ENCODE assay signal across 18 mouse cellular contexts in genomic region chr15:82268783-82269182, GRCm38 (mm10). TPM values are rescaled to one million over a fixed set of nuclear protein-coding genes. Genes with fewer than 3 reads are reported as not detected.
DNase-seq lines count a peak whose midpoint lies in the region; ATAC-seq and TF ChIP-seq lines count a peak whose summit lies in the region.
"Had no signal": no experiment of that assay in that cellular context is flagged by ENCODE, and none has a peak within 500 bp of the region (broad histone marks: within the 10 kb centered on the region; RNA-seq: fewer than 3 reads in every experiment).

No protein-coding gene starts in this region.

- H3K4me2 ChIP-seq in forebrain, embryonic 16.5 days (ENCODE audit: low read length): no peak overlapping the region
- H3K4me2 ChIP-seq in midbrain, embryonic 14.5 days (ENCODE audit: low read length): no peak overlapping the region
- H3K4me2 ChIP-seq: heart, embryonic 15.5 days; liver, embryonic 13.5 days had no signal

- no peak for ATAC-seq in forebrain, embryonic 16.5 days
- ATAC-seq in midbrain, embryonic 14.5 days (ENCODE audit: low FRiP score, low TSS enrichment): no peak
- ATAC-seq: CD4-positive, CD25-positive, alpha-beta regulatory T cell, adult 4 months; intestine, embryonic 16.5 days; Patski had no signal

- H3K9me3 ChIP-seq in forebrain, embryonic 16.5 days (ENCODE audit: control insufficient read depth, low read length): no peaks in the 10 kb centered on the region
- H3K9me3 ChIP-seq in midbrain, embryonic 14.5 days (ENCODE audit: control insufficient read depth, low read length): no peaks in the 10 kb centered on the region
- H3K9me3 ChIP-seq: heart, embryonic 15.5 days; liver, embryonic 13.5 days had no signal

- no peak for TF ChIP-seq CTCF in cerebellum, adult 2 months (IDR thresholded peaks at IDR 0.05; ENCODE audit: borderline replicate concordance, insufficient read depth, low read depth, low read length)

- H3K4me1 ChIP-seq in cerebellum, adult 2 months (ENCODE audit: control insufficient read depth, insufficient read depth, low read length): peaks cover 49% of the 10 kb centered on the region
- peaks cover 24% of the 10 kb centered on the region for H3K4me1 ChIP-seq in forebrain, embryonic 16.5 days (replicated peaks; ENCODE audit: control insufficient read depth, insufficient read depth, low read length)
- peaks cover 15% of the 10 kb centered on the region for H3K4me1 ChIP-seq in midbrain, embryonic 14.5 days (ENCODE audit: control insufficient read depth, insufficient read depth, low read length)

- H3K27ac ChIP-seq in cerebellum, adult 2 months (ENCODE audit: insufficient read depth, low read length): peak overlapping the region; percentile 15
- 0 out of 2 replicates have a peak overlapping the region, but pooled peaks have one; percentile 10 for H3K27ac ChIP-seq in forebrain, embryonic 16.5 days (ENCODE audit: low read length)
- peak overlapping the region; percentile 64 for H3K27ac ChIP-seq in midbrain, embryonic 14.5 days (replicated peaks; ENCODE audit: low read depth, low read length)
- H3K27ac ChIP-seq: heart, embryonic 15.5 days; liver, embryonic 13.5 days had no signal

- no peak overlapping the region for H3K4me3 ChIP-seq in cerebellum, adult 2 months (replicated peaks; ENCODE audit: insufficient read depth, low read depth, low read length)
- H3K4me3 ChIP-seq in forebrain, embryonic 16.5 days (replicated peaks; ENCODE audit: low read length): no peak overlapping the region
- no peak overlapping the region for H3K4me3 ChIP-seq in midbrain, embryonic 14.5 days (replicated peaks; ENCODE audit: low read depth, low read length)
- H3K4me3 ChIP-seq: heart, embryonic 15.5 days; liver, embryonic 13.5 days; myocyte had no signal

- WGBS in cerebellum, adult 2 months: 5% methylated on average over 9 of the region's 9 CpGs
- 77% methylated on average over 9 of the region's 9 CpGs for WGBS in forebrain, embryonic 16.5 days
- WGBS in midbrain, embryonic 14.5 days: 81% methylated on average over 9 of the region's 9 CpGs

- no peaks in the 10 kb centered on the region for H3K36me3 ChIP-seq in forebrain, embryonic 16.5 days (ENCODE audit: control insufficient read depth, insufficient read depth)
- no peaks in the 10 kb centered on the region for H3K36me3 ChIP-seq in midbrain, embryonic 14.5 days (ENCODE audit: control insufficient read depth, insufficient read depth, low read length)
- H3K36me3 ChIP-seq: heart, embryonic 15.5 days; liver, embryonic 13.5 days had no signal

- no peak overlapping the region for H3K9ac ChIP-seq in forebrain, embryonic 16.5 days (replicated peaks; ENCODE audit: low read depth, low read length)
- H3K9ac ChIP-seq in midbrain, embryonic 14.5 days (replicated peaks; ENCODE audit: low read length): peak overlapping the region; percentile 20; the same call in 1 of the 2 replicates
- H3K9ac ChIP-seq: heart, embryonic 15.5 days; liver, embryonic 13.5 days had no signal

- peak; percentile 96 for DNase-seq in brain, adult 2 months (ENCODE audit: low read depth, low spot score)
- DNase-seq in cerebellum, adult 2 months: peak; percentile 67 to 85
- DNase-seq in midbrain, embryonic 14.5 days: no peak
- DNase-seq in heart, adult 18-20 months: no peak
- DNase-seq in lung, postnatal 10 days: no peak
- DNase-seq in heart, adult 9 months (ENCODE audit: low spot score in 2 of 2): no peak
- DNase-seq: adrenal gland, postnatal 36 days; gastrocnemius, postnatal 14 days; kidney, postnatal 25 days; liver, embryonic 13.5 days; lung, postnatal 36 days; thymus, postnatal 36 days had no signal

- no peak for TF ChIP-seq POLR2A in cerebellum, adult 2 months (IDR thresholded peaks at IDR 0.05; ENCODE audit: borderline replicate concordance, insufficient read depth, low read length)

- no peaks in the 10 kb centered on the region for H3K27me3 ChIP-seq in cerebellum, adult 2 months (ENCODE audit: control insufficient read depth, insufficient read depth, low read length)
- no peaks in the 10 kb centered on the region; the same call in 1 of the 2 replicates for H3K27me3 ChIP-seq in forebrain, embryonic 16.5 days (replicated peaks; ENCODE audit: control insufficient read depth, insufficient read depth, low read length)
- H3K27me3 ChIP-seq in midbrain, embryonic 14.5 days (ENCODE audit: control insufficient read depth, insufficient read depth, low read length): 0 out of 2 replicates have a peak, but pooled peaks cover 5% of the 10 kb centered on the region

RNA-seq across cellular contexts. Expression of gene Sept3, which starts 5.9 kb away (rescaled TPM):
- 306 and 367 TPM in 2 replicates for polyA plus RNA-seq in cerebellum, adult 2 months (2012; rRNA removed)
- 427 TPM in 2 replicates for polyA plus RNA-seq in forebrain, embryonic 16.5 days (2015; fragmentation: Nextera tagmentation; extraction: Ambion mirVana)
- 361 and 403 TPM in 2 replicates for polyA plus RNA-seq in midbrain, embryonic 14.5 days (2014; fragmentation: Nextera tagmentation; extraction: Ambion mirVana)
- 1 to 10 TPM in 1 of 2 experiments, under 1 TPM in 1; 0.62 to 1.1 TPM for total RNA-seq in heart, adult 18-20 months (2021)
- polyA plus RNA-seq: CD4-positive, CD25-positive, alpha-beta regulatory T cell, adult 4 months had no signal

RNA-seq across cellular contexts. Expression of gene 1500009C09Rik, which starts 16.6 kb away (rescaled TPM):
- 195 and 218 TPM in 2 replicates for polyA plus RNA-seq in cerebellum, adult 2 months (2012; rRNA removed)
- 17.0 and 18.6 TPM in 2 replicates for polyA plus RNA-seq in forebrain, embryonic 16.5 days (2015; fragmentation: Nextera tagmentation; extraction: Ambion mirVana)
- polyA plus RNA-seq in midbrain, embryonic 14.5 days (2014; fragmentation: Nextera tagmentation; extraction: Ambion mirVana): 12.2 and 47.6 TPM in 2 replicates
- not detected for total RNA-seq in heart, adult 18-20 months (2021)
- total RNA-seq: gastrocnemius, postnatal 14 days had no signal
- polyA plus RNA-seq: CD4-positive, CD25-positive, alpha-beta regulatory T cell, adult 4 months; heart, embryonic 15.5 days; intestine, embryonic 16.5 days; liver, embryonic 13.5 days; myocyte; Patski had no signal

RNA-seq across cellular contexts. Expression of gene Cenpm, which starts 24.2 kb away (rescaled TPM):
- polyA plus RNA-seq in cerebellum, adult 2 months (2012; rRNA removed): 3.2 and 3.6 TPM in 2 replicates
- 29.8 and 34.6 TPM in 2 replicates for polyA plus RNA-seq in forebrain, embryonic 16.5 days (2015; fragmentation: Nextera tagmentation; extraction: Ambion mirVana)
- polyA plus RNA-seq in midbrain, embryonic 14.5 days (2014; fragmentation: Nextera tagmentation; extraction: Ambion mirVana): 13.9 and 23.2 TPM in 2 replicates
- total RNA-seq in heart, adult 18-20 months (2021): under 1 TPM; 0.42 to 0.46 TPM

RNA-seq across cellular contexts. Expression of gene Wbp2nl, which starts 30.0 kb away (rescaled TPM):
- polyA plus RNA-seq in cerebellum, adult 2 months (2012; rRNA removed): not detected in 2 replicates
- 0.15 TPM in 1 of 2 replicates, not detected in the other for polyA plus RNA-seq in forebrain, embryonic 16.5 days (2015; fragmentation: Nextera tagmentation; extraction: Ambion mirVana)
- not detected in 2 replicates for polyA plus RNA-seq in midbrain, embryonic 14.5 days (2014; fragmentation: Nextera tagmentation; extraction: Ambion mirVana)
- total RNA-seq in heart, adult 18-20 months (2021): not detected
- total RNA-seq: adrenal gland, postnatal 36 days; gastrocnemius, postnatal 14 days had no signal
- polyA plus RNA-seq: CD4-positive, CD25-positive, alpha-beta regulatory T cell, adult 4 months; myocyte; Patski had no signal

RNA-seq across cellular contexts. Expression of gene Tnfrsf13c, which starts 44.6 kb away (rescaled TPM):
- polyA plus RNA-seq in cerebellum, adult 2 months (2012; rRNA removed): 0.89 and 0.93 TPM in 2 replicates
- 0.10 and 0.25 TPM in 2 replicates for polyA plus RNA-seq in forebrain, embryonic 16.5 days (2015; fragmentation: Nextera tagmentation; extraction: Ambion mirVana)
- polyA plus RNA-seq in midbrain, embryonic 14.5 days (2014; fragmentation: Nextera tagmentation; extraction: Ambion mirVana): 0.19 TPM in 1 of 2 replicates, not detected in the other
- total RNA-seq in heart, adult 18-20 months (2021): 1 to 10 TPM in 1 of 2 experiments, under 1 TPM in 1; 0.35 to 2.2 TPM
- total RNA-seq: gastrocnemius, postnatal 14 days had no signal
- polyA plus RNA-seq: heart, embryonic 15.5 days had no signal

Comparison
In these comparisons a context has a peak if more than half of its experiments do, and no peak if none do; other contexts are left out.
1. DNase-seq: peak in brain, adult 2 months (single experiment) and cerebellum, adult 2 months (2 of 2); none in midbrain, embryonic 14.5 days (single experiment), heart, adult 18-20 months (0 of 2), lung, postnatal 10 days (single experiment) and heart, adult 9 months (0 of 2).
2. H3K27ac ChIP-seq: peak in every context shown above with its lines; median percentile 64 in midbrain, embryonic 14.5 days; 15 in cerebellum, adult 2 months; 10 in forebrain, embryonic 16.5 days.